Mouse (Mus musculus): ENCODE data around the gene Gm11444.

The Gm11444 gene

GRCm38 (mm10) chr11:85818401-85818800, 31.7 kb downstream of the Gm11444 start:
- TF ChIP-seq GATA4 (IDR thresholded peaks at IDR 0.05; ENCODE audit: insufficient replicate concordance, low read length) = no peak

- no peak for TF ChIP-seq GATA4 (IDR thresholded peaks at IDR 0.05; ENCODE audit: insufficient replicate concordance, low read length)
Measured at GRCm38 (mm10) chr11:85816471-85816870, 33.7 kb downstream of the Gm11444 start.

GRCm38 (mm10) chr11:85814678-85815077, 35.5 kb downstream of the Gm11444 start:
- TF ChIP-seq GATA4 (IDR thresholded peaks at IDR 0.05; ENCODE audit: insufficient replicate concordance, low read length) = no peak

- no peak for TF ChIP-seq GATA4 (IDR thresholded peaks at IDR 0.05; ENCODE audit: insufficient replicate concordance, low read length)
Measured at GRCm38 (mm10) chr11:85812201-85812966, 37.7 kb downstream of the Gm11444 start.

GRCm38 (mm10) chr11:85811676-85812075, 38.5 kb downstream of the Gm11444 start:
- no peak for TF ChIP-seq GATA4 (IDR thresholded peaks at IDR 0.05; ENCODE audit: insufficient replicate concordance, low read length)

- TF ChIP-seq GATA4 (IDR thresholded peaks at IDR 0.05; ENCODE audit: insufficient replicate concordance, low read length) = no peak
Measured at GRCm38 (mm10) chr11:85811229-85811628, 38.9 kb downstream of the Gm11444 start.

GRCm38 (mm10) chr11:85807353-85807752, 42.8 kb downstream of the Gm11444 start:
- TF ChIP-seq GATA4 (IDR thresholded peaks at IDR 0.05; ENCODE audit: insufficient replicate concordance, low read length) = no peak

- no peak for TF ChIP-seq GATA4 (IDR thresholded peaks at IDR 0.05; ENCODE audit: insufficient replicate concordance, low read length)
Measured at GRCm38 (mm10) chr11:85805779-85806178, 44.4 kb downstream of the Gm11444 start.

GRCm38 (mm10) chr11:85804048-85804447, 46.1 kb downstream of the Gm11444 start:
- no peak for TF ChIP-seq GATA4 (IDR thresholded peaks at IDR 0.05; ENCODE audit: insufficient replicate concordance, low read length)

- TF ChIP-seq GATA4 (IDR thresholded peaks at IDR 0.05; ENCODE audit: insufficient replicate concordance, low read length) = no peak
Measured at GRCm38 (mm10) chr11:85800380-85800779, 49.8 kb downstream of the Gm11444 start.

- no peak for TF ChIP-seq GATA4 (IDR thresholded peaks at IDR 0.05; ENCODE audit: insufficient replicate concordance, low read length)
Measured at GRCm38 (mm10) chr11:85799856-85800255, 50.3 kb downstream of the Gm11444 start.

GRCm38 (mm10) chr11:85799456-85799855, 50.7 kb downstream of the Gm11444 start:
- no peak for TF ChIP-seq GATA4 (IDR thresholded peaks at IDR 0.05; ENCODE audit: insufficient replicate concordance, low read length)

Measured in liver, adult (tissue).